Mouse (Mus musculus) right cerebral cortex, adult 18-20 months (tissue): ENCODE data around the gene H2-Eb1.

ENCODE experiments used
- DNase-seq: peaks from one replicate; pipeline ENCODE4 v3.0.0; 2022; ENCODE audit warnings: mixed read lengths

The H2-Eb1 gene

DNA sequence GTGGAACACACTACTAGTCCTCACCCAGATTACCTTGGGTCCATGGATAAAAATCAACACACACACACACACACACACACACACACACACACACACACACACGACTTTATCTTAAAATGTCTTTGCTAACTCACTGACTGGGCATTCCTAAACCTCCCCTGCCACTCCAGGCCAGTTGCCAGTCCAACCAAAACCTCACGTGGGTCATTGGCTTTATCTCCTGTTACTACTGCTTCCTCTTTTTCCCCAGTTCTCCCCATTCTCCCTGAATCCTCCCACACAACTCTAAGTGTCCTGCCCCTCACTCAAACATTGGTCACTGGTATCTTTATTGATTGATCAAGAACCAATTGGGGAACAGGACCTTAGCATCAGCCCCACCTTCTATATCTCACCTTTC, 11.6 kb downstream of the H2-Eb1 start:
- no peak for DNase-seq

DNA sequence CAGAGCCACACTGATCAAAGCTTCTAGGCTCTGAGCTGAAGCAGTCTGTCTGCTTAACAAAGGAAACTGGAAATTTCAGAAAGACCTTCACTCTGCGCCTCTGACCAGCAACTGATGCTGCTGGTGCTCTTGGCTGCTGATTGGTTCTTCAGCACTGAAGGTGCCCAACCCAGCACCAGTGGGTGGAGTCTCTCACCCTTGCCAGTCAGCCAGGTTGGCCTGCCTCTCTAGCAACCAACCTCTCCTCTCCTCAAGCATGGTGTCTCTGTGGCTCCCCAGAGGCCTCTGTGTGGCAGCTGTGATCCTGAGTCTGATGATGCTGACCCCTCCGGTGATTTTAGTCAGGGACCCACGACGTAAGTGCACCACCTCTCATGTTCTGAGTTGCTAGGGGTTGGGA, 19.8 kb downstream of the H2-Eb1 start, which contains the start of gene H2-Eb2:
H2-Eb2 (plus strand) TSS at position 230 of the 400 bp plus-strand sequence.
- DNase-seq: no peak

GRCm38 (mm10) chr17:34326373-34326772, 20.7 kb downstream of the H2-Eb1 start:
- no peak for DNase-seq

DNA sequence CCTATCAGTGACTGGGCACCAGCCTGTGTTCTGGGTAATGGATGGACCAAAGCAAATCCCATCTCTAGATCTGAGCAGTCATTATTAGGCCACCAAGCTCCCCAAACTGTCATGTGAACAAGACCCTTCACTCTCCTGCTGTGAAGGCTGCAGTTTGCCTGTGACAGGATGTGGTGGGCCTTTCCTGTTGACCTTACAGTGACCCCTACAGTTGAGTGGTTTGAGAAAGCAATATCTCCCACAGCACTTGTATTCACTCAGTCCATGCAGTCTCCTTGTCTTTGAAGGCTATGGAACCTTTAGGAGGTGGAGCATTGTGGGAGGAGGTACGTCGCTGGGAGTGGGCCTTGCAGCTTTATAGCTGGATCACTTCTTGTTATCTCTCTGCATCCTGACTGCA, 24.1 kb downstream of the H2-Eb1 start:
- DNase-seq: no peak

DNA sequence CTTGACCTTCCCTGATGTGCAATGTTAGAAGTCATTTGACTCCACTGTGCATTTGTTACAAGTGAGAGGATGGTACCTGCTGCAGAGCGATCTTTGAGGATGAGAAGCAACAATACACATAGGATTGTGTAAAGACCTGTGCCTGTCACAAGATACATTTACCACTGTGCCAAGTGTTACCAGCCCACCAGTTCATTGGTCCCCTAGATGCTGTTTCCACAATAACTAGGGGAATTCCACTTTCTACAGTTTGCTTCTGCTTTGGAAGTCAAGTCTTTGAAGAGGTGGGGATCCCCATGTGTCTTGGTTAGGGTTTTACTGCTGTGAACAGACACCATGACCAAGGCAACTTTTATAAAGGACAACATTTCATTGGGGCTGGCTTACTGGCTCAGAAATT, 25.5 kb downstream of the H2-Eb1 start:
- DNase-seq: no peak

- DNase-seq: no peak
These were observed 35.1 kb downstream of the H2-Eb1 start for GRCm38 (mm10) chr17:34340619-34341402.

DNA sequence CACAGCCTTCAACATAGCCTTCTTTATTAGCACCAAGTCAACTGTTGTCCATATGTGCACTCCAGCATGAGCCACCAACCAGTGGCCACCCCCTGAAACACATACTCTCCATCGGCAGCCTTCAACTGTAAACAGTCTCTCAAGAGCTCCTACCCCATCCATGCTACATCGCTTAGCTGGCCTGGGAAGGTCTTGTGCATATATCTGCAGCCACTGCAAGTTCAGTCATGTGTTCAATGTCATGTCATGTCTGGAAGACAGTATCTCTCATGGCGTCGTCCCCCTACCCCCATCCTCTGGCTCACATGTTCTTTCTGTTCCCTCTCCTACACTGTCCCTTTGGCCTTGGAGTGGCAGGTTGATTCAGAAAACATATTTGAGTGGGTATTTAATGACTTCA, 39.2 kb downstream of the H2-Eb1 start:
- no peak for DNase-seq

- DNase-seq: no peak
These were observed 39.8 kb downstream of the H2-Eb1 start for GRCm38 (mm10) chr17:34345486-34345885.

DNA sequence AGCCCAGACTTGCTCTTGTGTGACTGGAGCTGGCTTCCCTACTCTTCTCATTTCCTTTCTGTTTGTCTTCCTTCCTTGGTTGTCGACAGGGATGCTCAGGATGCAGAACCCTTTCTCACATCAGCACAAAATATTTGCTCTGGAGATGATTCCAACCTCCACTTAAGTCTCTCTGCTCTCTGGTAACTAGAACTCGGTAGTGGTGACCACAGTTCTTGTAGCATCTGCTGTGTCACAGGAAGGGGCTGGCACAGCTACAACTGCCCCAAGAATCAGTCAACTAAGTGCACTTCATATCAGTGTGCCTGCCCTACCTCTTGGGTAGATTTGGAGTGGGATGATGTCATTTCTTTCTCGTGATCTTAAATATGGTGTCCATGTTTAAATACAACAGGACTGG, 40.4 kb downstream of the H2-Eb1 start:
- no peak for DNase-seq

- DNase-seq: peak; percentile 20
These were observed 42.1 kb downstream of the H2-Eb1 start for GRCm38 (mm10) chr17:34347606-34348308.

- DNase-seq: peak; percentile 50
These were observed 43.8 kb downstream of the H2-Eb1 start for GRCm38 (mm10) chr17:34349429-34349828.

DNA sequence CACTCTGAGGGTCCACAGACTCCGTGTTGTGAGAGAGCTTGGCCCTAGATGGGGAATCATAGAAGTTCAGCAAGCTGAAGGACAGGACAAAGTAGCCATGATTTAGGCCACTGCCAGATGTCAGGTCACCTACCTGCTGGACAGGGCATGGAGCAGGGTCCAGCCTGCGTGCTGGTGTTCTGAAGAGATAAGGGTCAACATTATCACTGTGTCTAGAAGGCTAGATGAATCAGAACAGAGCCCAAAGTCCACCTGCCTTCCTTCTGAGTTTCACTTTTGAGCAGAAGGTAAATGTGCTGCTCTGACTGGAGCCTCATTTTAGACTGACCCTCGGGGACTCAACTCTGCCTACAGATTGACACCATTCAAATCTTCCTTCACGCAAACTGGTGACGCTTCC, 48.9 kb downstream of the H2-Eb1 start, which contains the start of gene Btnl2:
Btnl2 (plus strand) TSS at position 284 of the 400 bp plus-strand sequence.
- no peak for DNase-seq

DNA sequence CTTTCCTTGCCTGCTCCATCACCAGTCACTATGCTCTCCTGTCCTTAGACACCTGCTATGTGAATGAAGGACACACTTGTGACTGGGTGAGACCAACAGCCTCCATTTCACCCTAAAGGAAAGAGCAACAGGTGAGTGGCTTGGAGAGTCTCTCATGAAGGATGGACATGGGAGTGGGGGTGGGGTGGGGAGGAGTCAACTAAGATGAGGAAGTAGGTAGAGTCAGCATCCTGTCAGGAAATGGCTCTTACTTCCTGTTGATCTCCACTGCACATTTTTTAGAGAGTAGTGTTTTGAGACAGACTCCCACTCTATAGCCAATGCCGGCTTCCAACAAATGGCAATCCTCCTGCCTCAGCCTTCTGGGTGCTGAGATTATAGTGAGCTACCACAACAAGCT, 49.3 kb downstream of the H2-Eb1 start:
- DNase-seq: no peak

DNA sequence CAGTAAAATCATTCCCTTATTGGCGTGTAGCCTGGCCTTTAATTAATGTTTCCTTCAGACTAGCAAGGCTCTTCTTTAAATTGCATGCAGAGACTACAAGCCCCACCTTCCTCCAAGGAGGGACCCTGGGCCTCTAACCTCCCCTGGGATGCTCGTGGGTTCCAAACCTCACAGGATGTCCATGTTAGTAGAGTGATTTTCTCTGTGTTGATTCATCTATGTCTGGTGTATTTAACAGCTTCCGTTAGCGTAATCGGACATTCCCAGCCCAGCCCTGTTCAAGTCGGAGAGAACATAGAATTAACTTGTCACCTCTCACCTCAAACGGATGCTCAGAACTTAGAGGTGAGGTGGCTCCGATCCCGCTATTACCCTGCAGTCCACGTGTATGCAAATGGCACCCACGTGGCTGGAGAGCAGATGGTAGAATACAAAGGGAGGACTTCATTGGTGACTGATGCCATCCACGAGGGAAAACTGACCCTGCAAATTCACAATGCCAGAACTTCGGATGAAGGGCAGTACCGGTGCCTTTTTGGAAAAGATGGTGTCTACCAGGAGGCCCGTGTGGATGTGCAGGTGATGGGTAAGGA, 57.4 kb downstream of the H2-Eb1 start:
- DNase-seq: no peak

GRCm38 (mm10) chr17:34363676-34364310, 58.1 kb downstream of the H2-Eb1 start:
- no peak for DNase-seq

- no peak for DNase-seq
These were observed 59.4 kb downstream of the H2-Eb1 start for GRCm38 (mm10) chr17:34365031-34365430.
